Mouse (Mus musculus) megakaryocyte, embryonic 14.5 days (primary cell): ENCODE data around the gene Zfp740. TPM values are rescaled to one million over a fixed set of nuclear protein-coding genes. Genes with fewer than 3 reads are reported as not detected.
A peak's percentile ranks its signal among the peaks of the same experiment; 100 is the strongest.
"Not testable (repeated sequence)": the region's sequence is repeated elsewhere in the genome, so short reads cannot be mapped to it uniquely, and the experiment has no call there.

Experiments
- H3K27me3 ChIP-seq: replicated peaks from 2 replicates; pipeline ENCODE3; 2012; ENCODE audit warnings: inconsistent platforms
- H3K36me3 ChIP-seq: replicated peaks from 2 replicates; pipeline ENCODE3; 2012; ENCODE audit warnings: low read length, inconsistent platforms, mixed read lengths
- H3K4me1 ChIP-seq: 2 replicates; pipeline ENCODE4 v1.6.1; 2012; ENCODE audit warnings: inconsistent platforms
- H3K4me3 ChIP-seq: replicated peaks from 2 replicates; pipeline ENCODE3; 2012; ENCODE audit warnings: moderate library complexity, mild to moderate bottlenecking, inconsistent platforms
- H3K9me3 ChIP-seq: 2 replicates; pipeline ENCODE4 v1.6.1; 2012; ENCODE audit warnings: inconsistent platforms
- FLI1 ChIP-seq: IDR thresholded peaks from 2 replicates; pipeline ENCODE4 v1.6.1; 2012; ENCODE audit warnings: low read length, inconsistent platforms, mixed read lengths
- GATA1 ChIP-seq: IDR thresholded peaks from 3 replicates; pipeline ENCODE4 v1.6.1; 2012; ENCODE audit warnings: mixed read lengths, low read length, inconsistent platforms, borderline replicate concordance
- polyA plus RNA-seq: library from polyadenylated mRNA; stranded (reverse); fragments of >175 nt; gene quantifications from 2 replicates; pipeline ENCODE4 v1.2.3, GENCODE M21; 2012; ENCODE audit warnings: low replicate concordance; ENCODE audit not compliant: insufficient read depth

Zfp740 gene
- 2.5 and 3.8 TPM in 2 replicates for polyA plus RNA-seq

- peaks cover 42% of the 10 kb centered on the region for H3K36me3 ChIP-seq
- H3K4me3 ChIP-seq: peak within 1 kb of the TSS; percentile 93
- TF ChIP-seq GATA1 (no peak), FLI1 (no peak)
- H3K27me3 ChIP-seq: peaks cover 5% of the 10 kb centered on the region
- no peaks in the 10 kb centered on the region for H3K9me3 ChIP-seq
- peaks cover 50% of the 10 kb centered on the region for H3K4me1 ChIP-seq
Measured at GRCm38 (mm10) chr15:102202971-102203834, at the start of gene Zfp740. TSS of gene Zfp740 (plus strand) at chr15:102203249.

GRCm38 (mm10) chr15:102155006-102155405, 48.0 kb upstream of the Zfp740 start:
- H3K4me1 ChIP-seq: peaks cover 39% of the 10 kb centered on the region
- not testable (repeated sequence) for H3K27me3 ChIP-seq, H3K4me3 ChIP-seq, H3K9me3 ChIP-seq
- H3K36me3 ChIP-seq: peaks cover 61% of the 10 kb centered on the region

- peaks cover 77% of the 10 kb centered on the region for H3K36me3 ChIP-seq
- H3K4me1 ChIP-seq: peaks cover 33% of the 10 kb centered on the region
- TF ChIP-seq GATA1 (no peak), FLI1 (no peak)
- H3K9me3 ChIP-seq: no peaks in the 10 kb centered on the region
- no peak overlapping the region for H3K4me3 ChIP-seq
- H3K27me3 ChIP-seq: no peaks in the 10 kb centered on the region
Measured at GRCm38 (mm10) chr15:102156836-102157235, 46.2 kb upstream of the Zfp740 start.

- TF ChIP-seq FLI1: no peak
- TF ChIP-seq GATA1: no peak
- H3K9me3 ChIP-seq: no peaks in the 10 kb centered on the region
- H3K4me3 ChIP-seq: no peak overlapping the region
- no peaks in the 10 kb centered on the region for H3K27me3 ChIP-seq
- peaks cover 62% of the 10 kb centered on the region for H3K36me3 ChIP-seq
- peaks cover 48% of the 10 kb centered on the region for H3K4me1 ChIP-seq
Measured at GRCm38 (mm10) chr15:102160415-102161060, 42.5 kb upstream of the Zfp740 start.

- no peak for TF ChIP-seq GATA1
- no peak for TF ChIP-seq FLI1
- H3K4me1 ChIP-seq: peaks cover 43% of the 10 kb centered on the region
Measured at GRCm38 (mm10) chr15:102163900-102164693, 39.0 kb upstream of the Zfp740 start.

GRCm38 (mm10) chr15:102165468-102166100, 37.5 kb upstream of the Zfp740 start:
- H3K9me3 ChIP-seq: no peaks in the 10 kb centered on the region

More at GRCm38 (mm10) chr15:102163900-102164693, 39.0 kb upstream of the Zfp740 start:
- Histone ChIP-seq H3K4me3 (peak overlapping the region; percentile 54), H3K27me3 (peaks cover 11% of the 10 kb centered on the region), H3K9me3 (no peaks in the 10 kb centered on the region), H3K36me3 (peaks cover 30% of the 10 kb centered on the region)

GRCm38 (mm10) chr15:102167620-102168021, 35.4 kb upstream of the Zfp740 start:
- Histone ChIP-seq H3K9me3 (no peaks in the 10 kb centered on the region), H3K27me3 (peaks cover 21% of the 10 kb centered on the region), H3K4me1 (peaks cover 28% of the 10 kb centered on the region), H3K36me3 (peaks cover 5% of the 10 kb centered on the region), H3K4me3 (no peak overlapping the region)
- no peak for TF ChIP-seq GATA1
- TF ChIP-seq FLI1: no peak

More at GRCm38 (mm10) chr15:102165468-102166100, 37.5 kb upstream of the Zfp740 start:
- Histone ChIP-seq H3K27me3 (peaks cover 18% of the 10 kb centered on the region), H3K4me1 (peaks cover 39% of the 10 kb centered on the region), H3K4me3 (no peak overlapping the region), H3K36me3 (peaks cover 23% of the 10 kb centered on the region)
- no peak for TF ChIP-seq GATA1

GRCm38 (mm10) chr15:102169064-102169463, 34.0 kb upstream of the Zfp740 start:
- H3K9me3 ChIP-seq: no peaks in the 10 kb centered on the region
- H3K4me3 ChIP-seq: no peak overlapping the region
- H3K4me1 ChIP-seq: peaks cover 21% of the 10 kb centered on the region
- H3K27me3 ChIP-seq: peaks cover 21% of the 10 kb centered on the region
- TF ChIP-seq GATA1 (no peak), FLI1 (no peak)
- H3K36me3 ChIP-seq: no peaks in the 10 kb centered on the region

- Histone ChIP-seq H3K4me3 (no peak overlapping the region), H3K36me3 (no peaks in the 10 kb centered on the region), H3K9me3 (no peaks in the 10 kb centered on the region), H3K27me3 (peaks cover 21% of the 10 kb centered on the region), H3K4me1 (peaks cover 8% of the 10 kb centered on the region)
- TF ChIP-seq FLI1 (no peak), GATA1 (no peak)
Measured at GRCm38 (mm10) chr15:102173581-102173980, 29.5 kb upstream of the Zfp740 start.
